Mouse (Mus musculus) spleen, adult 2 months (tissue): ENCODE results near the gene Clec3a.

Source experiments
- CTCF ChIP-seq: fragments of 200-500 bp; IDR thresholded peaks from 2 replicates; pipeline ENCODE4 v1.5.1; 2011; ENCODE audit warnings: mild to moderate bottlenecking, inconsistent platforms; ENCODE audit not compliant: insufficient read depth, insufficient read length, insufficient replicate concordance; ENCODE audit errors: extremely low read depth
- POLR2A ChIP-seq: fragments of 200-500 bp; IDR thresholded peaks from 2 replicates; pipeline ENCODE4 v1.6.1; 2011; ENCODE audit warnings: low read depth, low read length, inconsistent platforms

GRCm38 (mm10) chr8:114399273-114399672 is 18.6 kb upstream of the Clec3a start:
- no peak for TF ChIP-seq POLR2A
- TF ChIP-seq CTCF = no peak
